Mouse (Mus musculus) ES-Bruce4 (cell line): ENCODE measurements around the gene Bard1.

Source experiments
- CTCF ChIP-seq: IDR thresholded peaks from one replicate; pipeline ENCODE4 v1.8.1; 2011; ENCODE audit warnings: low read depth, low read length
- EP300 ChIP-seq: IDR thresholded peaks from 2 replicates; pipeline ENCODE4 v1.6.1; 2011; ENCODE audit warnings: low read depth, low read length; ENCODE audit not compliant: insufficient read depth
- POLR2A ChIP-seq: IDR thresholded peaks from one replicate; pipeline ENCODE4 v1.8.1; 2011; ENCODE audit warnings: low read length; ENCODE audit not compliant: insufficient read depth

GRCm38 (mm10) chr1:71115781-71116180 lies 12.8 kb upstream of the Bard1 start:
- TF ChIP-seq POLR2A (no peak), CTCF (no peak), EP300 (no peak)
